Mouse (Mus musculus): ENCODE data around the gene Sult2a6. TPM values are rescaled to one million over a fixed set of nuclear protein-coding genes. Genes with fewer than 3 reads are reported as not detected.

The Sult2a6 gene
- polyA plus RNA-seq (2016; fragmentation: Nextera tagmentation; extraction: Ambion mirVana): not detected in 2 replicates

DNA sequence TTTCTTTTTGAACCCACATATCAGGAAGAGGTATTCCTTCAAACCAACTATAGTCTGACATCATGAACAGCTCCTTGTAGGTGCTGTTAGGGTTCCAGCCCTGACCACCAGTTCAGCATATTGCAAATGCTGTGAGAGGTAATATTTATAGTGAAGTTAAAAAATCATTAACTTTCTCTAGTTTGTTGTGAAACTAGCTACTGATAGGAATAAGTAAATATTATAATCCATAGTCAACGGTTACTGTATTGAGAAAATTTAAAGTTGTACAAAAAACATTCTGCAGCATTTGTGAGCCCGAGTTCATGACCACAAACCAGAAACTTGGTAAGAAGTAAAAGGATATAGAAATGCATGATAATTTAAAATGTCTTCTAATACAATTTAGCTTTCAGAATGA, at the start of gene Sult2a6:
Sult2a6 (minus strand) TSS at position 101 of the 400 bp plus-strand sequence.
- no peaks in the 10 kb centered on the region for H3K27me3 ChIP-seq (replicated peaks)
- no peak within 1 kb of the TSS for H3K4me3 ChIP-seq
- whole genome bisulfite sequencing: 75% methylated on average over 2 of the region's 2 CpGs
- ATAC-seq (ENCODE audit: low FRiP score, low read depth): no peak
- peaks cover 6% of the 10 kb centered on the region; the same call in 1 of the 2 replicates for H3K9me3 ChIP-seq
- no peak within 1 kb of the TSS for H3K4me2 ChIP-seq (replicated peaks)
- no peaks in the 10 kb centered on the region for H3K4me1 ChIP-seq
- no peak within 1 kb of the TSS for H3K9ac ChIP-seq
- no peaks in the 10 kb centered on the region for H3K36me3 ChIP-seq
- no peak within 1 kb of the TSS for H3K27ac ChIP-seq

DNA sequence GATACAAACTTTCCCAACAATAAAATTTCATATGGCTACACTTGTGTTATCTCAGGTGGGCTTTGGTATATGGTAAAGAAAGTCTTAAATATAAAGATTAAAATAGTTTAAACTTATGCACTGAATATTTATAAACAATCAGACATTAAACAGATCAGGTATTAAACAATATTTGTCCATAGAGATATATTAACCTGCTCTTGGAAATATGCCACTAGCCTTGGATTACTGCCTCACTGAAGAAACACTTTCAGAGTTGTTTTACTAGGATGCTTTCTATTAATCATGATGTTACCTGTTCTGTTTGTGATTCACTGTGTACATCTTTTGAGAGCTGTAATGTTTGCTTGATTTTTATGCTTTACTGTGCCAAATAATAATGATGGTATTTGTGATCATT, 39.4 kb downstream of the Sult2a6 start:
- H3K4me1 ChIP-seq: no peaks in the 10 kb centered on the region
- H3K36me3 ChIP-seq: no peaks in the 10 kb centered on the region
- H3K27ac ChIP-seq: no peak overlapping the region
- no peaks in the 10 kb centered on the region for H3K27me3 ChIP-seq (replicated peaks)
- peaks cover 6% of the 10 kb centered on the region for H3K9me3 ChIP-seq
- no peak overlapping the region for H3K9ac ChIP-seq
- no peak overlapping the region for H3K4me3 ChIP-seq
- no peak for ATAC-seq (ENCODE audit: low FRiP score, low read depth)
- no peak overlapping the region for H3K4me2 ChIP-seq (replicated peaks)

DNA sequence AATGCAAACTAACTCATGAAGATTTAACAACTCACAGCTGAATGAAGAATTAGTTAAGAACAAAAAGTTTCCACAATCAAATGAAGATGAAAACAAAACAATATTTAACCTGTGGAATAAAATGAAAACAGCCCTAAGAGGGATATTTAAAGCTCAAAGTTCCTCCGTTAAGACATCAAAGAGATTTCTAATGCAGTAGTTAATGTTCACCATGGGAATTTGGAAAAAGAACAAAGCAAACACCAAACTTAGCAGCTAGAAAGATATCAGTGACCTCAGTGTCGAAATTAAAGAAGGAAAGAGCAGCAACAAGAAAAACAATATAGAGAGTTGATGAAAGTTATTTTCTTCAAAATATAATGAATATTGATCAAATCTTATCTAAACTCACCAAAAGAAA, 51.3 kb downstream of the Sult2a6 start:
- no peak overlapping the region for H3K9ac ChIP-seq
- H3K4me2 ChIP-seq (replicated peaks): no peak overlapping the region
- no peak for ATAC-seq (ENCODE audit: low FRiP score, low read depth)

DNA sequence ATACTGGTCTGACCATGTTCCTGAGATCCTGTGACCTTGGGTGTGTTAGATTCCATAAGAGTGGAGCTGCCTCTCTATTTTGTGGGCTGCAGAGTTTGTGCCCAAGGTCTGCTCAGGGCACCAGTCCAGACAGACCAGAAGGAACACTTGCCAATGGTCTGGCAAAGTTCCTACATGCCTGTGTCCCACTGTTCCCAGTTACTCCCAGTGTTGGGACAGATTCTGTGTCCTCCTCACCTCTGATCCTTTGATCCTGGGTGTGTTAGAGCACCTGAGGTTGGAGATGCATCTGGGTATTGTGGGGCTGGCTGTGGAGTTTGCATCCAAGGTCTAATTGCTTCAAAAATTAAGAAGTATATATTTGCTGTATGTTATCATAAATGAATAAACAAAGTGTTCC, 52.2 kb downstream of the Sult2a6 start:
- no peak for ATAC-seq (ENCODE audit: low FRiP score, low read depth)
- H3K4me3 ChIP-seq: no peak overlapping the region
- no peak overlapping the region for H3K4me2 ChIP-seq (replicated peaks)
- H3K4me1 ChIP-seq: no peaks in the 10 kb centered on the region
- H3K27ac ChIP-seq: no peak overlapping the region
- H3K27me3 ChIP-seq (replicated peaks): no peaks in the 10 kb centered on the region
- H3K9me3 ChIP-seq: peaks cover 14% of the 10 kb centered on the region; the same call in 1 of the 2 replicates
- H3K36me3 ChIP-seq: no peaks in the 10 kb centered on the region
- no peak overlapping the region for H3K9ac ChIP-seq

More for the DNA sequence above, 51.3 kb downstream of the Sult2a6 start:
- Histone ChIP-seq H3K36me3 (no peaks in the 10 kb centered on the region), H3K9me3 (peaks cover 19% of the 10 kb centered on the region; the same call in 1 of the 2 replicates), H3K4me1 (no peaks in the 10 kb centered on the region), H3K4me3 (no peak overlapping the region), H3K27me3 (replicated peaks) (no peaks in the 10 kb centered on the region), H3K27ac (no peak overlapping the region)
- WGBS: 78% methylated on average over 2 of the region's 2 CpGs

Other genes starting within 250 kb of the Sult2a6 start
- gene Sult2a3, start 131.8 kb downstream of the Sult2a6 start, polyA plus RNA-seq (2016; fragmentation: Nextera tagmentation; extraction: Ambion mirVana): not detected in 2 replicates
- not detected in 2 replicates for gene Obox8, start 78.7 kb upstream of the Sult2a6 start, polyA plus RNA-seq (2016; fragmentation: Nextera tagmentation; extraction: Ambion mirVana)
- gene Sult2a8, start 191.9 kb upstream of the Sult2a6 start, polyA plus RNA-seq (2016; fragmentation: Nextera tagmentation; extraction: Ambion mirVana): not detected in 2 replicates
- not detected in 2 replicates for gene Sult2a7, start 239.4 kb upstream of the Sult2a6 start, polyA plus RNA-seq (2016; fragmentation: Nextera tagmentation; extraction: Ambion mirVana)